Mouse (Mus musculus) heart, embryonic 12.5 days (tissue): ENCODE results near the gene Hs3st1. TPM values are rescaled to one million over a fixed set of nuclear protein-coding genes. Genes with fewer than 3 reads are reported as not detected.
"Not testable (repeated sequence)": the region's sequence is repeated elsewhere in the genome, so short reads cannot be mapped to it uniquely, and the experiment has no call there.

Experiments used
- ATAC-seq: fragments of 200-750 bp; cut with Nextera tagmentation; 2 replicates; pipeline ENCODE4 v1.8.0; 2017; ENCODE audit warnings: moderate TSS enrichment, moderate library complexity; ENCODE audit not compliant: insufficient number of reproducible peaks, low FRiP score
- H3K27ac ChIP-seq: fragments of 300-500 bp; sonication (generic); 2 replicates; pipeline ENCODE4 v1.5.1; 2016; ENCODE audit warnings: mild to moderate bottlenecking, moderate library complexity; ENCODE audit not compliant: poor library complexity, severe bottlenecking
- H3K27me3 ChIP-seq: fragments of 300-500 bp; sonication (generic); replicated peaks from 2 replicates; pipeline ENCODE4 v1.6.1; 2016; ENCODE audit warnings: mild to moderate bottlenecking, moderate library complexity
- H3K36me3 ChIP-seq: fragments of 300-500 bp; sonication (generic); 2 replicates; pipeline ENCODE4 v1.6.1; 2016; ENCODE audit warnings: mild to moderate bottlenecking, moderate library complexity
- H3K4me1 ChIP-seq: fragments of 300-500 bp; sonication (generic); replicated peaks from 2 replicates; pipeline ENCODE4 v1.6.1; 2016; ENCODE audit warnings: mild to moderate bottlenecking
- H3K4me2 ChIP-seq: fragments of 300-500 bp; sonication (generic); 2 replicates; pipeline ENCODE4 v1.6.1; 2016; ENCODE audit warnings: mild to moderate bottlenecking, moderate library complexity
- H3K4me3 ChIP-seq: fragments of 300-500 bp; sonication (generic); 2 replicates; pipeline ENCODE4 v1.5.1; 2016; ENCODE audit warnings: mild to moderate bottlenecking
- H3K9ac ChIP-seq: fragments of 300-500 bp; sonication (generic); 2 replicates; pipeline ENCODE4 v1.6.1; 2016; ENCODE audit warnings: mild to moderate bottlenecking, moderate library complexity
- H3K9me3 ChIP-seq: fragments of 300-500 bp; sonication (generic); replicated peaks from 2 replicates; pipeline ENCODE4 v1.6.1; 2016; ENCODE audit warnings: mild to moderate bottlenecking, moderate library complexity
- WGBS: fragments of 180-500 bp; shearing (Covaris S2); methylation state at CpG from one replicate; pipeline ENCODE4 v1.1.7; 2016; 5-methylcytosine and 5-hydroxymethylcytosine counted together
- polyA plus RNA-seq: library from polyadenylated mRNA; unstranded; fragments of >200 nt; fragmentation: Nextera tagmentation; extraction: Ambion mirVana; gene quantifications from 2 replicates; pipeline ENCODE4 v1.2.1, GENCODE M21; 2016

Gene Hs3st1
- polyA plus RNA-seq, result 7.3 and 8.5 TPM in 2 replicates

DNA sequence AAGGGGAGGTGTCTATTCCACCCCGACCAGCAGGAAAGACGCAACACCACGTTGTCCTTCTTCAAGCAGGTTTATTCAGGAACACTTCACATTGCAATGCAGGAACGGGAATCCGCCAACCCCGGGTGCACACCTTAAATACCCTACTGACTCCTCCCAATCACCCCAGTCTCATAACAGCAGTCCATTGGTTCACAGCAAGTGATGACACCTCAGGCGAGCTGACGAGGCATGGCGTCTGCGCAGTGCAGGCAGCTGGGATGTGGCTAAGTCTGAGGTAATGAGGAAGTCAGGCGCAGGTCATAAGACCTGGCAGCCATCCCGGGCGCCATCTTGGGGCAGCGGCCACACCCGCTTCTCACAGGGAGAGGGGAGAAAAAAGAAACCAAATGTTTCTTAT is at the start of gene Hs3st1:
Gene Hs3st1, minus strand, starts transcription at position 101 of the 400 bp plus-strand sequence.
- H3K27me3 ChIP-seq, ATAC-seq, H3K36me3 ChIP-seq, H3K27ac ChIP-seq, H3K9ac ChIP-seq, H3K4me3 ChIP-seq, H3K4me2 ChIP-seq, H3K9me3 ChIP-seq: not testable (repeated sequence)
- 86% methylated on average over 15 of the region's 15 CpGs for WGBS
- H3K4me1 ChIP-seq, result peaks cover 10% of the 10 kb centered on the region; the same call in 1 of the 2 replicates

DNA sequence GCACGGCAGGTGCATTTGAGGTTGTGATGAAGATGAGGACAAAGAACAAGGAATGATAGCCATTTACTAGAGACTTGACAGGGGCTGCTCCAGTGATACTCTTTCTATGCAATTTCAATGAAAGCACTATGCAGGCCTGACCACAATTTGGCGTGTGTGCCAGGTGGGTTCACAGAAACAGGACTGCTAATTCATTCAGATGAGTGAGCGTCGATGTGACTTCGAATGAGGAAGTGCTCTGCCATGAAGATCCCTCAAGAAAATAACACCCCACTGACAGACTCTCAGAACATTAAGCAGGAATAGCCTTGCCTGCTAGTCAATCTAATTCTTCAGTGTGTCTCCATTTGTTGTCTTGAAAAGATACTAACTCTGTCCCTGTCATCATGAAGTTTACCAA is 49.4 kb upstream of the Hs3st1 start:
- H3K4me2 ChIP-seq, result no peak overlapping the region
- no peaks in the 10 kb centered on the region for H3K27me3 ChIP-seq
- no peaks in the 10 kb centered on the region for H3K4me1 ChIP-seq
- H3K27ac ChIP-seq, result no peak overlapping the region
- ATAC-seq, result no peak
- H3K9me3 ChIP-seq, result no peaks in the 10 kb centered on the region
- H3K4me3 ChIP-seq, result no peak overlapping the region
- no peaks in the 10 kb centered on the region for H3K36me3 ChIP-seq
- WGBS, result 81% methylated on average over 5 of the region's 5 CpGs
- H3K9ac ChIP-seq, result no peak overlapping the region

DNA sequence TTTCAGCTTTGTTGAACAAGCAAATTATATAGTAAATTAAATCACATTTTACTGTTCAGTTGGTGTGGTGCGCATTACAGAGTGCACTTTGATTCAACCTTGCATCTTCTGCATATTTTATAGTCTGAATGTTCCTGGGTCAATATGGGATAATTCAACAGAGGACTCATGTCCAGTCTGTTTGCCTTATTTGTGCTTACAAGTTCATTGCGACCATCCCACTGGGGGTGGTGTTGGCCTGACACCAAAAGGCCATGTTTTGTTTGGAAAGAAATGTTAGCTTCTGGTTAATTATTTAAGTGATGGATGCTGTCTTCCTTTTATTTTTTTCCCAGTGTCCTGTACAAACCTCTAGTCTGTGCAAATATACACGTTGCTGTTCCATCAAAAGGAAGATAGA is 48.7 kb upstream of the Hs3st1 start:
- Histone ChIP-seq H3K4me1 (no peaks in the 10 kb centered on the region), H3K27me3 (no peaks in the 10 kb centered on the region), H3K27ac (no peak overlapping the region), H3K4me3 (no peak overlapping the region), H3K9ac (no peak overlapping the region), H3K36me3 (no peaks in the 10 kb centered on the region), H3K9me3 (no peaks in the 10 kb centered on the region), H3K4me2 (no peak overlapping the region)
- ATAC-seq, result no peak
- 67% methylated on average over 3 of the region's 3 CpGs for WGBS

DNA sequence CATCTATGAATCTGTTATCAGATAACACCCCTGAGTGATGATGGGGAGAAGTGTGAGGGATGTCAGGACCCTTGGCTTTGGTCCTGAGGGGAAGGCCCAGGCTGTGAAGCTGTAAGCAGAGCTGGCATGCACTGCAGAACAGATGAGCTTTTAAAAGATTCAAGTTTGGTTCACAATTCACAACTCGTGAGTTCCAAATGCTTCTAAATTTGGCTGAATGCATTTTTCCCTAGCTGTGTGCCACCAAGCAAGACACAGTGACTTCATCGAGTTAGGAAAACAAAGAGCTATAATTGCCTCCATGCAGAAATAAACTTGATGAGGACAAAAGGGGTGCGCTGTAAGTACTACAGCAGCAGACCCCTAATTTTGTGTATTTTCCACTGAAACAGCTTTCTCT is 48.2 kb upstream of the Hs3st1 start:
- WGBS, result 58% methylated on average over 3 of the region's 3 CpGs

DNA sequence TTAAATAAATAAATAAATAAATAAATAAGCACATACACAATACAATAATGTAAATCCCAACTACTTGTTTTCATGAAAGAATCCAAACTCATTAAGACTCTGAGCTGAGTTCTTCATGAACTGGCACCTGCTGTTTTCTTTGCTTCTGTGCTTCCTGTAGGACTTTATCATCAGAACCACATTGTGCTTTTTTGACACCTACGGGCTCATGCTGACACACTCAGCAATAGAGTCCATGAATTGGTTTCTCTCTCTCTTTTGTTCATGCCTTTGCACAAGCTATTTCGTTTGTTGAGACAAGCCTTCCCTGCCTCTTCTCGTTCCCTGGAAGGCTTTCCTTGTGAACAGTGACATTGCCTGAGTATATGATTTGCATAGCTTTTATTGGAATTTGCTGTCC is 46.8 kb upstream of the Hs3st1 start:
- Histone ChIP-seq H3K4me1 (no peaks in the 10 kb centered on the region), H3K36me3 (no peaks in the 10 kb centered on the region), H3K4me2 (no peak overlapping the region), H3K27me3 (no peaks in the 10 kb centered on the region), H3K4me3 (no peak overlapping the region), H3K9me3 (no peaks in the 10 kb centered on the region), H3K9ac (no peak overlapping the region), H3K27ac (no peak overlapping the region)
- WGBS, result 74% methylated on average over 3 of the region's 3 CpGs
- ATAC-seq, result no peak

More for the DNA sequence above, 48.2 kb upstream of the Hs3st1 start:
- Histone ChIP-seq H3K4me2 (no peak overlapping the region), H3K36me3 (no peaks in the 10 kb centered on the region), H3K4me1 (no peaks in the 10 kb centered on the region), H3K27ac (no peak overlapping the region), H3K4me3 (no peak overlapping the region), H3K9ac (no peak overlapping the region), H3K9me3 (no peaks in the 10 kb centered on the region), H3K27me3 (no peaks in the 10 kb centered on the region)
- no peak for ATAC-seq

DNA sequence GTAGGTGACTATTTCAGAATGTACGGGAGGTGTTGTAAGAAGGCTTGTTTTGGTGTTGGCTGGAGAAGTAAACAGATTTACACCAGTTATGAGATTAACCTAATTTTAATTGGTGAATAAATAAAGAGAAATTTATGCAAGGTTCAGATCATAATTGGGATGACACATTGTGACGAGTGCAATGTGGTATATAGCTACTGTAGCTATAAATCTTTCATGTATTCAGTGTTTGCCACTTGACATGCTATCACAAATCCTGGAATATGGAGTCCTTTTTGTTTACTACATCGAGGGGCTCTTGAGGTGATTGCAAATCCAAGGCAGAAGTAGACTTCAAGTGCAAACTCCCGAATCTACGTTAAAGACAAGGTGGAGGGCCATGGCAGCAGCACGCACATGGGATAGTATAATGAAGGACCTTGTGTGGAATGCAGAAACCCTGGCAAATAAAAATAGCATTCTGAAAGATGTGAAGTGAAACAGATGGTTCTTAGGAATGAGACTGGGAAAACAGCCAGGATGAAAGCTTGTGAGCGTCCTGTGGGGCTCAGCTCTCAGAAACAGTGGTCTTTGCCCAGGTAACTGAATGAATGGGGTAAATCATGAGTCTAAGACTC is 21.9 kb upstream of the Hs3st1 start:
- no peak overlapping the region for H3K27ac ChIP-seq
- WGBS, result 56% methylated on average over 7 of the region's 7 CpGs

DNA sequence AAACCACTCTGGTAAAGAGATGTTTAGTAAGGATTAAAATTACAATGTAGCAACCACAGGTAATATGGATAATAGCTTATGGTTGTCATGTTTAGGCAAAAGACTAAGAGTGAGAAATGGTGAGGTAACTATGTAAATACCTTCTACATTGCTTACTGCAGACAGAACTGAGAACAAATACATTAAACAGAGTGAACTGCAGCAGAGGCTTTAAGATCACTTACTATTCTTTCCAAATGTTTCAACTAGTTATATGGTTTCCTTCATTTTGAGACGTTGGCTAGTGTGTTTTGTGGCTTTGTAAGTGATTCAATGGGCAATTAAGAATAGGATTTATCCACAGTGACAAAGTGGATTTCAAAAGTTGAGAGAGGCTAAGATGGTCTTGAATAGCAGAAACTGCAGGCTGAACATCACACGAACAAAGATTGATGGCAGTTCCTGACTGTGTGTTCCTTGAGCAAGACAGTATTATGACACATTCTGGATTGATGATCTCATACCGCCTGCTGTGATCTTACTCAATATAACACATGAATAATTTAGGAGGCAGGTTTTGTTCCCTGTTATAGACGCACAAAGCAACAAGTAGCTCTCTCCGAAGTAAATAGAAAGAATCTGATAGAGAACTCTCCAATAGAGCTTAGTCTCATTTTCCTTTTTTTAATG is 16.5 kb upstream of the Hs3st1 start:
- Histone ChIP-seq H3K36me3 (no peaks in the 10 kb centered on the region), H3K9me3 (no peaks in the 10 kb centered on the region), H3K27me3 (no peaks in the 10 kb centered on the region), H3K4me2 (no peak overlapping the region), H3K4me1 (no peaks in the 10 kb centered on the region), H3K9ac (no peak overlapping the region), H3K4me3 (no peak overlapping the region), H3K27ac (no peak overlapping the region)
- 75% methylated on average over 5 of the region's 5 CpGs for WGBS
- ATAC-seq, result no peak

More for the DNA sequence above, 21.9 kb upstream of the Hs3st1 start:
- Histone ChIP-seq H3K9ac (no peak overlapping the region), H3K27me3 (no peaks in the 10 kb centered on the region), H3K4me2 (no peak overlapping the region), H3K4me1 (no peaks in the 10 kb centered on the region), H3K9me3 (no peaks in the 10 kb centered on the region), H3K36me3 (no peaks in the 10 kb centered on the region), H3K4me3 (no peak overlapping the region)
- no peak for ATAC-seq

DNA sequence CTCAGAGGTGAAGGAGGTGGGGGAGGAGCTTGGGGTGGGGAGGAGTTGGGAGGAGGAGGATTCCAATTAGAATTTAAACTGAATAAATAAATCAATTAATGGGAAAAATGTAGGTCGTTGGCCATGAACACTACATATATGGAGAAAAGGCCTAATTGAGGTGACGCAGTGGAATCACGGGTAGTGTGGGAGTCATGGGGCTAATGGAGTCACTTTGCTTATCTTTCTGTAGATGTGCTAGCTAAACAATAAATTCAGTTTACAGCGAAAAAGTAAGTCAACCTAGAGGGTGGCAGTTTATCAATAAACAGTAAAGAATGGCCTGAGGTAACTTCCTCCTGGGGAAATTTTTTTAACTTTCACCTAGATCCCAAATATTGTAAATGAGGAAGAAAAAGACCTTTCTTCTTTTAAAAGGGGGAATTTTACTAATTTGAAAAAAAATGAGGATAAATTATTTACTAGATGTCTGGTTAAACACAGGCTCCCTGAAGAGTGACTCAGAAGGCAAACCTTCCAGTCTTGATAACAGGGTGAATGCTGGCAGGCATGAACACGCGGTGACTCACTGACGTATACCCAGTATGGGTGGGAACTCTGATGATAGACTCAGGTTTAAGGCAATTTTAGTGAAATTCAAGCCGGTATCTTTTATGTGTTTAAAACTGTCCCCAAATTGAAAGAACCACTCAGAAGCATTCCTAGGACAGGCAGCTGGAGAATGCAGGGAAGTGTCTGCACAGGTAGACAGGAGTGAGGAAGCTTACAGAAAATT is 6.6 kb upstream of the Hs3st1 start:
- no peaks in the 10 kb centered on the region for H3K36me3 ChIP-seq
- H3K27me3 ChIP-seq, result no peaks in the 10 kb centered on the region
- peaks cover 10% of the 10 kb centered on the region; the same call in 1 of the 2 replicates for H3K4me1 ChIP-seq
- H3K9me3 ChIP-seq, result no peaks in the 10 kb centered on the region
- no peak overlapping the region for H3K27ac ChIP-seq
- 54% methylated on average over 8 of the region's 8 CpGs for WGBS
- H3K4me3 ChIP-seq, result no peak overlapping the region
- H3K4me2 ChIP-seq, result no peak overlapping the region
- H3K9ac ChIP-seq, result no peak overlapping the region
- no peak for ATAC-seq

DNA sequence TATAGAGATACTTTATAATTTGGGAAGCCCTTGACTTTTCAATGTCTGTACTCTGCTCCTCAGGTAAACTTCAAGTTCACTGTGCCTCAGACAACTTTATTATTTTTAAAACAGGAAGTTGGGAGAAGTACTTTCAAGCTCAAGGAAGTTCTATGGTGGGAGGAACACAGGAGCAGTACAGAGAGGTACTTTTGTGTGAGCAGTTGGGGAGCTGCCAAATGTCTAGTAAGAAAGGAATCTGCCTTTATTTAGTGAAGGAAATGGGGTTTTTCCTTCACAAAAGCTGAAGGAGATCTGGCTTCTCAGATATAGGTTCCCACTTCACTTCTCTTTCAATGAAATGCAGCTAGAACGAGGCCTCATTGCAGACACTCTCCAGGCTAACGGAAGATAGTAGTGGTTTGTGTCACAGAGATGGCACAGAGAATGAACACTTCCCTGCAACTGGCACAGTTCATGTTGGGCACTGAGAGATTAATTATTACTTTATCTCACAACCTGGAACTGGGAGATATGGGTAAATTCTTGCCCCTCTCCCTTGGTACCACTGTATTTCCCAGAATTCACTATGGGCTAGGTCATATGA is 3.7 kb upstream of the Hs3st1 start:
- H3K9ac ChIP-seq, result no peak overlapping the region
- no peaks in the 10 kb centered on the region for H3K9me3 ChIP-seq
- no peak overlapping the region for H3K4me2 ChIP-seq
- WGBS, result 42% methylated on average over 2 of the region's 2 CpGs
- H3K27me3 ChIP-seq, result no peaks in the 10 kb centered on the region
- no peak overlapping the region for H3K4me3 ChIP-seq
- H3K36me3 ChIP-seq, result no peaks in the 10 kb centered on the region
- peaks cover 10% of the 10 kb centered on the region; the same call in 1 of the 2 replicates for H3K4me1 ChIP-seq
- ATAC-seq, result peak; percentile 61; the same call in 1 of the 2 replicates
- peak overlapping the region; percentile 55 for H3K27ac ChIP-seq

DNA sequence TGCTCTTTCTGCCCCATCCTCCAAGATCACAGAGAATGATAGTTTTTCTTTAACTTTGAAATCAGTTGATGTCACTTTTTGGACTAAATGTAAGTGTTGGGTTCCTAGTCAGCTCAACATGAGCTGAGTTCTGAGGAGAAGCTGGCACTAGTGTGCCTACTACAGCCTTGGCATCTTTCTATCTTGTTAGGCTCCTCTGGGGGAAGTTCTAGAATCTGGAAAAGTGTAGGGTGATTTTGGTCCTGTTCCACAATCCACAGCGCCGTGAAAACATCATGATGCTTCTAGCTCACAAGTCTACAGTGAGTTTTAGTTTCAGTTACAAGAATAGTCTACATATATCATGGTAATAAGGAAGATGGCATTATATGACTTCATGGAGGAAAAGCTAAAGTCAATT is 18.4 kb downstream of the Hs3st1 start:
- H3K36me3 ChIP-seq, result no peaks in the 10 kb centered on the region
- H3K9me3 ChIP-seq, result no peaks in the 10 kb centered on the region
- no peak overlapping the region for H3K4me2 ChIP-seq
- ATAC-seq, result no peak
- H3K27ac ChIP-seq, result no peak overlapping the region
- H3K27me3 ChIP-seq, result no peaks in the 10 kb centered on the region
- peaks cover 7% of the 10 kb centered on the region for H3K4me1 ChIP-seq
- no peak overlapping the region for H3K9ac ChIP-seq
- 81% methylated on average over 2 of the region's 2 CpGs for WGBS
- no peak overlapping the region for H3K4me3 ChIP-seq
